Mouse (Mus musculus) thymus, adult 2 months (tissue): ENCODE results near the gene Bdkrb1. TPM values are rescaled to one million over a fixed set of nuclear protein-coding genes. Genes with fewer than 3 reads are reported as not detected.

Experiments used
- DNase-seq: peaks from one replicate; pipeline ENCODE4 v3.0.0; 2021
- H3K27ac ChIP-seq: fragments of 200-500 bp; 2 replicates; pipeline ENCODE4 v1.5.1; 2012; ENCODE audit warnings: low read length, control low read depth; ENCODE audit not compliant: control insufficient read depth, insufficient read depth
- H3K27me3 ChIP-seq: fragments of 200-500 bp; 2 replicates; pipeline ENCODE4 v1.6.1; 2012; ENCODE audit warnings: mild to moderate bottlenecking, low read length, moderate library complexity, mixed read lengths; ENCODE audit not compliant: control insufficient read depth, insufficient read depth
- H3K36me3 ChIP-seq: fragments of 200-500 bp; 2 replicates; pipeline ENCODE4 v1.6.1; 2012; ENCODE audit warnings: mild to moderate bottlenecking, low read length, moderate library complexity; ENCODE audit not compliant: control insufficient read depth, insufficient read depth
- H3K4me1 ChIP-seq: fragments of 200-500 bp; replicated peaks from 2 replicates; pipeline ENCODE4 v1.6.1; 2012; ENCODE audit warnings: low read length; ENCODE audit not compliant: control insufficient read depth, insufficient read depth
- H3K4me3 ChIP-seq: fragments of 200-500 bp; 2 replicates; pipeline ENCODE4 v1.5.1; 2012; ENCODE audit warnings: mild to moderate bottlenecking, low read length, control low read depth, moderate library complexity; ENCODE audit not compliant: control insufficient read depth, insufficient read depth
- CTCF ChIP-seq: fragments of 200-500 bp; IDR thresholded peaks from 2 replicates; pipeline ENCODE4 v1.5.1; 2012; ENCODE audit warnings: mild to moderate bottlenecking, control low read depth, low read length, moderate library complexity, borderline replicate concordance; ENCODE audit not compliant: control insufficient read depth, poor library complexity, insufficient read depth; ENCODE audit errors: extremely low read depth
- POLR2A ChIP-seq: fragments of 200-500 bp; IDR thresholded peaks from 2 replicates; pipeline ENCODE4 v1.6.1; 2012; ENCODE audit warnings: mild to moderate bottlenecking, low read length, control low read depth, moderate library complexity; ENCODE audit not compliant: control insufficient read depth, poor library complexity, insufficient read depth; ENCODE audit errors: extremely low read depth
- WGBS: fragments of 180-500 bp; shearing (Covaris S2); methylation state at CpG from one replicate; pipeline ENCODE4 v1.1.7; 2018; 5-methylcytosine and 5-hydroxymethylcytosine counted together
- polyA plus RNA-seq: library from polyadenylated mRNA; depleted of rRNA; stranded (reverse); fragments of >200 nt; gene quantifications from 2 replicates; pipeline ENCODE4 v1.2.3, GENCODE M21; 2012

Bdkrb1 gene
- polyA plus RNA-seq, 1 experiment, result 2.3 TPM

GRCm38 (mm10) chr12:105597135-105597534 is 5.8 kb upstream of the Bdkrb1 start:
- H3K27ac ChIP-seq, result no peak overlapping the region
- no peaks in the 10 kb centered on the region for H3K4me1 ChIP-seq
- 92% methylated on average over 8 of the region's 8 CpGs for WGBS
- no peak overlapping the region for H3K4me3 ChIP-seq
- no peaks in the 10 kb centered on the region for H3K27me3 ChIP-seq
- no peak for DNase-seq
- H3K36me3 ChIP-seq, result no peaks in the 10 kb centered on the region
- no peak for TF ChIP-seq CTCF
- TF ChIP-seq POLR2A, result no peak

GRCm38 (mm10) chr12:105598503-105598902 is 4.4 kb upstream of the Bdkrb1 start:
- 62% methylated on average over 10 of the region's 10 CpGs for WGBS
- no peak for TF ChIP-seq POLR2A
- TF ChIP-seq CTCF, result no peak
- Histone ChIP-seq H3K36me3 (no peaks in the 10 kb centered on the region), H3K4me1 (no peaks in the 10 kb centered on the region), H3K4me3 (no peak overlapping the region), H3K27me3 (no peaks in the 10 kb centered on the region), H3K27ac (no peak overlapping the region)
- no peak for DNase-seq

DNA sequence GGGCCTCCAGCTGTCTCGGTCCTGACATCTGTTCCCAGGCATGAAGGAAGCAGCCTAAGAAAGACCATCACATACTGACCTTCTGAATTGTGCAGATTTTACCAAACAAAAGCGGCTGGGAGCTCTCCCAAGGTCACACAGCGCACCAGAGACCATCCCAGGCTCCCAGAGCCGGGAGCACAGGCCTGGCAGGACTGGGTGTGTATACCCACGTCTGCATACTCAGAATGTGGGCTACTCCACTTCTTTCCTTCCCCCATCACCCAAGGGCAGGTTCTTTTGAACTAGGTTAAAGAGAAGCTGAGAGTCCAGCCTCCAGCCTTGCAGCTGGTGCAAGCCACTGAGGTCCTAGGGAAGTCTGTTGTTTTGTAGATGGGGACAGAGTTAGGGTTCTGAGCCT is 3.8 kb upstream of the Bdkrb1 start:
- 95% methylated on average over 5 of the region's 5 CpGs for WGBS
- DNase-seq, result no peak
- TF ChIP-seq POLR2A (no peak), CTCF (no peak)
- Histone ChIP-seq H3K27me3 (no peaks in the 10 kb centered on the region), H3K4me1 (no peaks in the 10 kb centered on the region), H3K36me3 (no peaks in the 10 kb centered on the region), H3K4me3 (no peak overlapping the region), H3K27ac (no peak overlapping the region)

DNA sequence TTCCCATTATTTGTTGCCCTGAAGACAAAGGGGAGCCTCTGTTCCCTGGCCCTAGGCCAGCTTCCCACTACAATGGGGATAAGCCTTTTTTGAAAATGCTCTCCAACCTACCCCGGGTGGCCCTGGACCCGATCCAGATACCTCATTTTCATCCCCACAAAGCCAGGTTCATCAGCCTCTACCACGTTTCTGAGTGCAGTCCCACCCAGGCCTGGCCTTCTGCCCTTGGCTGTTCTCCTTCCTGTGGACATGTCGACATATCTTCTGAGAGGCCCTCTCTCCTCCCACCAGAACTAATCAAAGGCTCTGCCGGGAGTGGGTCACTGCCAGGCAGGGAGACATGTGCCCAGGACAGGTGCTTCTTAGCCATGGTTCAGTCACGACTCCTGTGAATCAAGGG is 1.3 kb upstream of the Bdkrb1 start:
- Histone ChIP-seq H3K36me3 (no peaks in the 10 kb centered on the region), H3K4me1 (no peaks in the 10 kb centered on the region), H3K27ac (no peak overlapping the region), H3K4me3 (no peak overlapping the region), H3K27me3 (no peaks in the 10 kb centered on the region)
- 82% methylated on average over 6 of the region's 6 CpGs for WGBS
- DNase-seq, result no peak
- TF ChIP-seq CTCF (no peak), POLR2A (no peak)

- TF ChIP-seq CTCF (no peak), POLR2A (no peak)
Observed at GRCm38 (mm10) chr12:105603904-105604303, 1.0 kb downstream of the Bdkrb1 start.

DNA sequence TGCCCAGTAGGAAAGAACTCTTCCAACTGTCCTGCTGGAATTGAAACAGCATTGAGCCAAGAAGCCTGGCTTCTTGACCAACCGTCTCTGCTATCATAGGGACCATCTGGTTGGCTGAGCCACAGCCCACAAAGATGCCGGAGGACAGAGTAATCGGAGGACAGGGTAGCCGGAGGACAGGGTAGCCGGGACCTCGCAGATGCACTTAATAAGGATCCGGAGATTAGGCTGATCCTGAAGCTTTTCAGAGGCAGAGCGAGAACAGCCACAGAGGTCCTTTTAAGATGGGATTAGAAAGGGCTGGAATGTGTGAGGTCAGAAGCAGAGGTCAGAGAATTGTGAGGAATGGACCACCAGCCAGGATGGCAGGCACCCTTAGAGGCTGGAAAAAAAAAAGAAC is 2.3 kb downstream of the Bdkrb1 start:
- no peaks in the 10 kb centered on the region for H3K27me3 ChIP-seq
- H3K27ac ChIP-seq, result no peak overlapping the region
- H3K4me3 ChIP-seq, result no peak overlapping the region
- no peak for TF ChIP-seq POLR2A
- TF ChIP-seq CTCF, result no peak
- WGBS, result 86% methylated on average over 8 of the region's 8 CpGs
- no peaks in the 10 kb centered on the region for H3K4me1 ChIP-seq
- no peak for DNase-seq
- H3K36me3 ChIP-seq, result no peaks in the 10 kb centered on the region

More at GRCm38 (mm10) chr12:105603904-105604303, 1.0 kb downstream of the Bdkrb1 start:
- 96% methylated on average over 11 of the region's 11 CpGs for WGBS
- no peak overlapping the region for H3K27ac ChIP-seq
- H3K27me3 ChIP-seq, result no peaks in the 10 kb centered on the region
- no peaks in the 10 kb centered on the region for H3K4me1 ChIP-seq
- DNase-seq, result no peak
- no peaks in the 10 kb centered on the region for H3K36me3 ChIP-seq
- H3K4me3 ChIP-seq, result no peak overlapping the region

DNA sequence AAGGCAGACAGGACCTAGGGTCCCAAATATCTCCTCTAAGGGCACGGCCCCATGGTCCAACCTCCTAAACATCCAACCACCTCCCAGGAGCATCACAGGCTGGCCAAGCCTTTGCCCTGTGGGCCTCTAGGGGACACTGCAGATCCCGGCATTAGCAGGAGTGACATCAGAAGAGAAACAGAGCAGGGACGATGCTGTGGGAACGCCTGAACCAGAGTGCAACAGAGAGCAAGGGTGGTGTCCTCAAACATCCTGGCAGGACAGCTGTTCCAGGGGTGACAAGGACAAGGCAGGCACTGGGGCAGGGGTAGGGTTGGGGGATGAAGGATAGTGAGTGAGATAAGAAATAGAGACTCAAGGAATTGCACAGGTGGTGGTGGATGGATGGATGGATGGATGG is 4.0 kb downstream of the Bdkrb1 start:
- H3K4me3 ChIP-seq, result no peak overlapping the region
- no peaks in the 10 kb centered on the region for H3K4me1 ChIP-seq
- no peaks in the 10 kb centered on the region for H3K36me3 ChIP-seq
- DNase-seq, result no peak
- WGBS, result 78% methylated on average over 4 of the region's 4 CpGs
- TF ChIP-seq POLR2A (no peak), CTCF (no peak)
- H3K27me3 ChIP-seq, result no peaks in the 10 kb centered on the region
- no peak overlapping the region for H3K27ac ChIP-seq
